Comparison of ENCODE assay signal across 26 mouse cellular contexts in the genomic region with DNA sequence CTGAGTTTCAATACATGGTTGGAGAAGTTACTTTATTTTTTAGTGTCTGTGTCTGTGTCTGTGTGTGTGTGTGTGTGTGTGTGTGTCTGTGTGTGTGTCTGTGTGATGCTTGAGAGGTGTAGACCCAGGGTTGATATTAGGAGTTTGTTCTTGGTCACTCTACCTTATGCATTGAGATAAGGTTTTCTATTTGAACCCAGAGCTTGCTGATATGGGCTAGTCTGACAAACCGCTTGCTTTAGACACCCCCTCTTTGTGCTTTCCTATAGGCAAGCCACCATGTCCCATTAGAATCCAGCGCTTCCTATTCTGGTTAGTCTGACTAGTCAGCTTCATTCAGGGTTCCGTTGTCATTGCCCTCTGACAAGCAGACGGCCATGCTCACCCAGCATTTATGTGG. TPM values are rescaled to one million over a fixed set of nuclear protein-coding genes. Genes with fewer than 3 reads are reported as not detected.
DNase-seq lines count a peak whose midpoint lies in the region; ATAC-seq and TF ChIP-seq lines count a peak whose summit lies in the region.
"Had no signal": no experiment of that assay in that cellular context is flagged by ENCODE, and none has a peak within 500 bp of the region (broad histone marks: within the 10 kb centered on the region; RNA-seq: fewer than 3 reads in every experiment).

No protein-coding gene starts in this region.

- ATAC-seq in liver, embryonic 12.5 days = peak; percentile 61; the same call in 1 of the 2 replicates
- 0 out of 2 replicates have a peak, but pooled peaks have one; percentile 15 for ATAC-seq in liver, embryonic 15.5 days (ENCODE audit: insufficient read depth)
- ATAC-seq in liver, postnatal 0 days = no peak
- ATAC-seq: CD4-positive, CD25-positive, alpha-beta regulatory T cell, adult 4 months; forebrain, embryonic 13.5 days; forebrain, embryonic 15.5 days; forebrain, postnatal 0 days had no signal

- no peak for DNase-seq in liver
- no peak for DNase-seq in liver, postnatal 0 days
- no peak for DNase-seq in gastrocnemius, postnatal 14 days
- DNase-seq: adrenal gland, adult 2 months; adrenal gland, postnatal 10 days; adrenal gland, postnatal 25 days; B cell, adult 2 months; cerebellum, adult 11 months; cerebellum, adult 18-20 months; cerebellum, adult 8-10 months; cerebellum, adult 9-11 months; cerebellum, postnatal 14 days; cerebellum, postnatal 36 days; embryo, embryonic 11 days; forebrain, postnatal 0 days had no signal

- TF ChIP-seq CTCF in liver, postnatal 0 days (IDR thresholded peaks at IDR 0.05; ENCODE audit: low read depth) = no peak
- TF ChIP-seq CTCF in ES-Bruce4 (IDR thresholded peaks at IDR 0.05; ENCODE audit: low read depth, low read length) = no peak

- H3K9me3 ChIP-seq in liver, embryonic 12.5 days (replicated peaks) = no peaks in the 10 kb centered on the region
- H3K9me3 ChIP-seq in liver, embryonic 15.5 days (replicated peaks) = no peaks in the 10 kb centered on the region
- H3K9me3 ChIP-seq in liver, postnatal 0 days (ENCODE audit: low read length) = no peaks in the 10 kb centered on the region
- no peaks in the 10 kb centered on the region for H3K9me3 ChIP-seq in ES-Bruce4 (replicated peaks; ENCODE audit: control insufficient read depth, insufficient read depth, low read length, poor library complexity, severe bottlenecking)
- H3K9me3 ChIP-seq: embryonic facial prominence, embryonic 13.5 days; embryonic facial prominence, embryonic 15.5 days; forebrain, embryonic 15.5 days had no signal

- peaks cover 15% of the 10 kb centered on the region for H3K4me1 ChIP-seq in liver, embryonic 12.5 days
- peaks cover 8% of the 10 kb centered on the region; the same call in 1 of the 2 replicates for H3K4me1 ChIP-seq in liver, embryonic 15.5 days (replicated peaks)
- H3K4me1 ChIP-seq in liver, postnatal 0 days (ENCODE audit: insufficient read depth) = no peaks in the 10 kb centered on the region
- peaks cover 3% of the 10 kb centered on the region for H3K4me1 ChIP-seq in ES-Bruce4 (ENCODE audit: control insufficient read depth, insufficient read depth, low read length)
- H3K4me1 ChIP-seq: embryonic facial prominence, embryonic 13.5 days; embryonic facial prominence, embryonic 15.5 days; forebrain, embryonic 13.5 days; forebrain, embryonic 15.5 days had no signal

- H3K27me3 ChIP-seq in liver, embryonic 12.5 days (replicated peaks) = no peaks in the 10 kb centered on the region
- no peaks in the 10 kb centered on the region for H3K27me3 ChIP-seq in liver, embryonic 15.5 days
- no peaks in the 10 kb centered on the region for H3K27me3 ChIP-seq in liver, postnatal 0 days (ENCODE audit: insufficient read depth, low read length)
- no peaks in the 10 kb centered on the region; the same call in 1 of the 2 replicates for H3K27me3 ChIP-seq in ES-Bruce4 (ENCODE audit: control insufficient read depth, insufficient read depth, low read length, poor library complexity, severe bottlenecking)
- H3K27me3 ChIP-seq: CH12.LX; embryonic facial prominence, embryonic 13.5 days; embryonic facial prominence, embryonic 15.5 days; forebrain, embryonic 13.5 days; forebrain, embryonic 15.5 days had no signal

- no peak for TF ChIP-seq EP300 in liver, postnatal 0 days (IDR thresholded peaks at IDR 0.05; ENCODE audit: low read depth)
- TF ChIP-seq EP300 in ES-Bruce4 (IDR thresholded peaks at IDR 0.05; ENCODE audit: insufficient read depth, low read depth, low read length) = no peak

- WGBS in liver, embryonic 12.5 days (ENCODE audit: insufficient replicate concordance) = 64% methylated on average over 4 of the region's 4 CpGs
- WGBS in liver, embryonic 15.5 days (ENCODE audit: insufficient replicate concordance) = 63% methylated on average over 4 of the region's 4 CpGs
- 72% methylated on average over 4 of the region's 4 CpGs for WGBS in liver, postnatal 0 days (ENCODE audit: insufficient replicate concordance)

- no peak for TF ChIP-seq POLR2A in ES-Bruce4 (IDR thresholded peaks at IDR 0.05; ENCODE audit: insufficient read depth, low read length)

- H3K4me3 ChIP-seq in liver, embryonic 12.5 days = no peak overlapping the region
- H3K4me3 ChIP-seq in liver, embryonic 15.5 days (replicated peaks) = no peak overlapping the region
- no peak overlapping the region for H3K4me3 ChIP-seq in liver, postnatal 0 days (ENCODE audit: low read depth, low read length)
- H3K4me3 ChIP-seq in ES-Bruce4 (ENCODE audit: low read depth, low read length) = no peak overlapping the region
- H3K4me3 ChIP-seq: embryonic facial prominence, embryonic 13.5 days; embryonic facial prominence, embryonic 15.5 days; erythroblast, embryonic 14.5 days; forebrain, embryonic 13.5 days; forebrain, embryonic 15.5 days had no signal

- no peak overlapping the region for H3K4me2 ChIP-seq in liver, embryonic 12.5 days
- H3K4me2 ChIP-seq in liver, embryonic 15.5 days = no peak overlapping the region
- H3K4me2 ChIP-seq in liver, postnatal 0 days (ENCODE audit: low read depth, low read length) = no peak overlapping the region
- H3K4me2 ChIP-seq: embryonic facial prominence, embryonic 13.5 days; embryonic facial prominence, embryonic 15.5 days; forebrain, embryonic 13.5 days; forebrain, embryonic 15.5 days had no signal

- no peak overlapping the region for H3K9ac ChIP-seq in liver, embryonic 12.5 days
- no peak overlapping the region for H3K9ac ChIP-seq in liver, embryonic 15.5 days
- no peak overlapping the region for H3K9ac ChIP-seq in liver, postnatal 0 days (replicated peaks)
- no peak overlapping the region for H3K9ac ChIP-seq in ES-Bruce4 (ENCODE audit: low read depth, poor library complexity, severe bottlenecking)
- H3K9ac ChIP-seq: embryonic facial prominence, embryonic 13.5 days; embryonic facial prominence, embryonic 15.5 days; forebrain, embryonic 13.5 days; forebrain, embryonic 15.5 days; forebrain, postnatal 0 days had no signal

- no peak overlapping the region for H3K27ac ChIP-seq in liver, embryonic 12.5 days
- no peak overlapping the region for H3K27ac ChIP-seq in liver, embryonic 15.5 days (replicated peaks)
- no peak overlapping the region for H3K27ac ChIP-seq in liver, postnatal 0 days (ENCODE audit: low read depth)
- peak overlapping the region; percentile 16; the same call in 1 of the 2 replicates for H3K27ac ChIP-seq in ES-Bruce4 (ENCODE audit: insufficient read depth, low read length)
- H3K27ac ChIP-seq: embryonic facial prominence, embryonic 13.5 days; embryonic facial prominence, embryonic 15.5 days; forebrain, embryonic 13.5 days; forebrain, embryonic 15.5 days had no signal

- intact Hi-C loops in gastrocnemius, postnatal 14 days (cut with DNase I; ENCODE audit: low total_unique reads) = no loop called here

- no peaks in the 10 kb centered on the region for H3K36me3 ChIP-seq in liver, embryonic 12.5 days
- no peaks in the 10 kb centered on the region for H3K36me3 ChIP-seq in liver, embryonic 15.5 days (replicated peaks)
- no peaks in the 10 kb centered on the region for H3K36me3 ChIP-seq in liver, postnatal 0 days (replicated peaks; ENCODE audit: insufficient read depth, low read length)
- H3K36me3 ChIP-seq in ES-Bruce4 (ENCODE audit: control insufficient read depth, insufficient read depth, low read length, poor library complexity, severe bottlenecking) = no peaks in the 10 kb centered on the region
- H3K36me3 ChIP-seq: embryonic facial prominence, embryonic 13.5 days; embryonic facial prominence, embryonic 15.5 days; forebrain, embryonic 15.5 days had no signal

RNA-seq across cellular contexts. Expression of gene Slc1a3, which starts 39.2 kb away (rescaled TPM):
- polyA plus RNA-seq in liver, embryonic 12.5 days (2016; fragmentation: Nextera tagmentation; extraction: Ambion mirVana) = 2.4 and 3.0 TPM in 2 replicates
- 0.58 and 0.60 TPM in 2 replicates for polyA plus RNA-seq in liver, embryonic 15.5 days (2015; fragmentation: Nextera tagmentation; extraction: Ambion mirVana)
- 0.13 and 0.15 TPM in 2 replicates for polyA plus RNA-seq in liver, postnatal 0 days (2015; fragmentation: Nextera tagmentation; extraction: Ambion mirVana)
- polyA plus RNA-seq in ES-Bruce4 (2011; ENCODE audit: insufficient read depth, insufficient read length, low read depth, missing spikeins) = 21.7 and 25.4 TPM in 2 replicates
- 1 to 10 TPM; 1.6 to 2.6 TPM for total RNA-seq in gastrocnemius, postnatal 14 days (2021)
- total RNA-seq: MEL had no signal
- polyA plus RNA-seq: erythroblast, embryonic 14.5 days had no signal
